Mouse (Mus musculus): Measurements from ENCODE around the gene Snrpe.

Snrpe gene

DNA sequence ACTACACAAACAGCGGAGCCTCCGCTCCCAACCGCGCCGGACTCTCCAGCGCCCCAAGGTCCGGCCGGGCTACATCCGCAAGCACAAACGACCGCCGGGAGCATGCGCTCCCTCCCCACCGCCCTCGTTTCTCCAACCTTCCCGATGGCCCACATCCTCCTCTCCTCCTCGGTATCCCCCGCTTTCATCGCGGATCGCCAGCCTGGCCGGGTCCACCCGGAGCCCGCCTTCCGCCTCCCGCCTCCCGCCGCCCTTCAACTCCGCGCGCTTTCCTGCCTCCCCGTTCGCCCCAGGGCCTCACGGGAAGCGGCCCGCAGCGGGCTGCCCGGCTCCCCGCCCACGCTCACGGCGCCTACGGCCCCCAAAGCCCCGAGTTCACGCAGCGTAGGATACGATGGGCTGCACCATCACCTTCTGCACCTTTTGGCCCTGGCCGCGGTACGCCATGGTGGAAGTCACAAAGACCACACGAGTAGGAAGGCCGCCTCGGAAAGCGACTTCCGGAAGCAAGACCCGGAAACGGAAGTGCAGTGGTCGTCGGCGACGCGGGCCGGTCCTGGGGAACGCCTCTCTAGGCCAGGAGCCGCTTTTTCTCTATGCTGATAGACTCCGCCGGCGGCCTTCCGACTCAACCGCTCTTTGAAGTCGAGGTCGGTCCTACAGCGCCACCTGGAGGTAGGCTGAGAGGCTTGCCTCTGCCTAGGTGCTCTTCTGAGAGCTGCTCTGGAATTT, at the start of gene Snrpe:
Snrpe (minus strand) TSS at position 521 of the 732 bp plus-strand sequence.
- peak; percentile 94 to 97 for DNase-seq (ENCODE audit: low spot score in 2 of 2)

DNA sequence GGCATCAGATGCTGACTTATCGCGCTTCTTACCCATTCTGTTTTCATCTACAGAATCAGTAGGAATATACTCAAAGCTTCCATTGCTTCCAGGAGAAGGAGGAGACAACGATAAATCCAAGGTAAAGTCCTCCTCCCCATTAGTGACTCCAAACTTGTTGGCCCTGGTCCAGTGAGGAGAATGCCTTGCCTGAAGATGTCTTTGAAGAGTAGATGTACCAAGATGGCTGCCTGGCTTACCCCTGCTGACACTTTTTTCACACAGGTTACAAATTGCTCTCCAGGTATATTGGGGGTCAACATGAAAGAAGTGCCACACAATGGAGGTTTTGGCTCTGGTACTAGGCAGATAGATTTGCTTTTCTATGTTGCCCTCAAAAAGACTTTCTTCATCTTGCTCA, 48.8 kb upstream of the Snrpe start:
- DNase-seq (ENCODE audit: low spot score in 2 of 2) = no peak

DNA sequence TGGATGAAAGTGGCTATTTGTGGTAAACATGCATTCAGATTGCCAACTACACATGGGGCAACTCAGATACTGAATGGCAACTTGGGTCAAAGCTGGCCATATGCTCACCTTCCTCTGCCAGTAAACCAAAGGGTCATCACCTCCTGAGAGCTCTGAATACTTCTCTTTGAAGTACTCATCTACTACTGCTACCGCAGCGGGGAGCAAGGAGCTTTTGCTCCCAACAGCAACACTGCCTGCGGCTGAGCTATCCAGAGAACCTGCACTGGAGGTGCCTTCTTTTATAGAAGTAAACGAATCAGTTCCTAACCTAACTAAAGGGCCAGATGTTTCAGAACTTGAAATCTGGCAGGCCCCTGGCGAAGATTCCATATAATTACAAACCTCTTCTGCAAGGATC, 46.7 kb upstream of the Snrpe start:
- DNase-seq (ENCODE audit: low spot score in 2 of 2) = no peak

DNA sequence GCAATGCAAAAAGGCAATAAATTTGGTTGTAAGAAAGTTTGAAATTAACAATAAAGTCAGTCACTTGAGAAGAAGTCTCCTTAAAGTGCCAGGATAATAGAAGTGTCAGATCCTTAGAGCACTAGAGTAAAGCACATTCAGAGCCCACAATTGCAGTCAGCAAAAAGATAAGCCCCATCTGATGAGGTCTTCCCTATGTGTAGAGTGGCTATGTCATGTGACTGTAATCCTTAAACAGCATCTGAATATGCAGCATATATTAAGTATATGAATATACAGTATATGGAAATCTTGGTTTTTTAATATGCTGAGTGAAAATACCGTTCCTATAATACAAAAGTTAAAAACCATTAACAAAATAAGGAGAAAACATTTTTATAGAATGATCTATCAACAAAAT, 42.9 kb upstream of the Snrpe start:
- no peak for DNase-seq (ENCODE audit: low spot score in 2 of 2)

DNA sequence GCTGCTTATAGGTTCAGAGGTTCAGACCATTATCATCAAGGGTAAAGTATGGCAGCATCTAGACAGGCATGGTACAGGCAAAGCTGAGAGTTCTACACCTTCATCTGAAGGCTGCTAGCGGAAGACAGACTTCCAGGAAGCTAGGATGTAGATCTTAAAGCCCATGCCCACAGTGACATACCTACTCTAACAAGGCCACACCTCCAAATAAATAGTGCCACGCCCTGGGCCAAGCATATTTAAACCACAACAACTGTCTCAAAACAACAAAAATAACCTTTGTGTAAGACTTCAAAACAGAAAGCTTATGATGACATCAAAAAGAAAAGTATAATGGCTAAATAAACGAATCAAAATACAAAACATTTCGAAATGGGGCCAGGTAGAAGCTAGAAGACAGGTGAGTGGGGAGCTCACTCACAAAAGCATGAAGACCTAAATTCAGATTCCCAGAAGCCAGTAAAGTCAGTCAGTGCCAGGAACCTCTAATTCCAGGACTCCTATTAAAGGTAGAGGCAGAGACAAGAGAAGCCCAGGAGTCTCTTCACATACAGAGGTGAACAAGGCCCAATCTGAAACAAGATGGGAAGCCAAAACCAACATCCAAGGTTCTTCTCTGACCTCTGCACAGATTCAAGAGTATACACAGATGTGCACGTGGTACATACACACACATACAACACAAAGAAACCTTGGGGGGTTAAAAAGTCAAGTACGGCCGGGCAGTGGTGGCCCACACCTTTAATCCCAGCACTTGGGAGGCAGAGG, 40.4 kb upstream of the Snrpe start:
- DNase-seq (ENCODE audit: low spot score in 2 of 2) = no peak

DNA sequence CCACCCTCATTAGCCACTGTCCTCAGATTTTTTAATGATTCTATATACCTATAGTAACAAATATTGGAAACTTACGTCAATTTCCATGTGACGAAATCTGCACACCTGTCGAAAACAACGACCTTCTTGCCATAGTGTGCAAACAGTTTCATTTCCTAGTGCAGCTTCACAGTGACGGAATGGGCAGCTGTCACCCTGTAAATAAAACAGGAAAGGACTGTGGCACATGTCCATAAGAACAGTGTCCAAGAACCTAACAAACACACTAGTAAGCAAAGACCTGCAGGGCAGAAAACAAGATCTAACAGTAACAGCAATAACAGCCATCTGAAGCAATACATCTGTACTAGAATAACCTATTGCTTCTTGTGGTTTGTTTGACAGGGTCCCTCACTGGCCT, 35.6 kb upstream of the Snrpe start:
- no peak for DNase-seq (ENCODE audit: low spot score in 2 of 2)

DNA sequence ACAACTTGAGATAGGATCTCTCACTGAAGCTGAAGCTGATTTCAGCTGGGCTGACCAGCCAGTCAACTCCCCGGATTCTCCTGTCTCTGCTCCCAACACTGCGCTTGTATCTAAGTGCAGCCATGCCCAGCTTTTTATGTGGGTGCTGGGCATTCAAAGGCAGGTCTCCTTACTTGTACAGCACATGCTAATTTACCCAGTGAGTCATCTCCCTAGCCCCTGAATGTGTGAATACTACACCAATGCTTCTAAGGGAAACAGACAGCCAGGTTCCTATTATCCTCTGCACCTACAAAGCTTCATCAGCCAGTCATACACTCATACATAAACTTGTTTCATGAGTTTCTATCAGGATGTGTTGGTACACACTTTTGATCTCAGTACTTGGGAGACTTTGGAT, 31.1 kb upstream of the Snrpe start:
- DNase-seq (ENCODE audit: low spot score in 2 of 2) = no peak

DNA sequence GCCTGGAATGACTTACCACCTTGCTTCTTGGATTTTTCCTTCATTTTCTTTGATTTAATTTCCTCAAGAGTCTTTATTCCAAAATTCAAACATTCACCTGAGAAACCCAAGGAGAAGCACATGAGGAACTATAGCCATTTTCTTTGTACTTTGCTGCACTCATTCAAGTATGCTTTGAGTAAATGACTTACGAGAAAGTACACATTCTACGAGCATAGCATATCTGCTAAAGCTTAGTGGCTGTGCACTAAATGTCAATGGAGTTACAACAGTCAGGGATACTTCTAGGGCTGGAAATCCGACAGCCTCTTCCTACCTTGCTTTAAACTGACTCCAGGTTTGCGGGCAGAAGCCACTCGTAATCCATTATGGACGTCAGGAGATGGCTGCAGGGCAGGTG, 28.4 kb upstream of the Snrpe start:
- DNase-seq (ENCODE audit: low spot score in 2 of 2) = no peak

DNA sequence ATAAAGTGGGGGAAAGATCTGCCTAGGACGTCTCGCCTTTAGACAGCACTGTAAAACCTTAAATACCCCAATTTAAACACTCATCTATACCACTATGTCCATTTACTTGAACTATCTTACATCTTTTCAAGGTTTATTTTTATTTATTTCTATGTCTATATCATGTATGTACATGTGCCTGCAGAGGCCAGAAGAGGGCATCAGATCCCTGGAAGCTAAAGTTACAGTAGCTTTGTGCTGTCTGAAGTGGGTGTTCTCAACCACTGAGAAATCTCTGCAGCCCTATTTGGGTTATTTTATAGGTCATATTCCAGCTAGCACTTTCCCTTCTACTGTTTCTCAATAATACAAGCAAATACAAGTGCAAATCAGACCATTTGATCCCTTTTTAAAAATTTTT, 22.1 kb upstream of the Snrpe start:
- no peak for DNase-seq (ENCODE audit: low spot score in 2 of 2)

DNA sequence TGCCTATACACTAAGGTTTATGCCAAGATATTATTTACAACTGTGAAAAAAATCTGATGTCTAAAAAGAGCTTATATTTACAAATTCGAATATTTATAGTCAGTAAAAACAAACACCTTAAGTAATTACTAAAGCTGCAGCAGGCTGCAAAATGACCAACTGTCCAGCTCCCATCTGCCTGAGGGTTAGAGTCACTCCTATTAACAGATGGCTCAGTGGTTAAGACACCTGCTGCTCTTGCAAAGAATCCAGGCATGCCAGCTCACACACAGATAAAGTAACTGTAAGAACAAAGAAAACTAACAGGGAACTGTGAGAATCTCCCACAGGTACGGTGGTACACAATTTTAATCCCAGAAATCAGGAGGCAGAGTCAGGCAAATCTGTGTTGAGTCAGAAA, 15.0 kb upstream of the Snrpe start:
- DNase-seq (ENCODE audit: low spot score in 2 of 2) = no peak

DNA sequence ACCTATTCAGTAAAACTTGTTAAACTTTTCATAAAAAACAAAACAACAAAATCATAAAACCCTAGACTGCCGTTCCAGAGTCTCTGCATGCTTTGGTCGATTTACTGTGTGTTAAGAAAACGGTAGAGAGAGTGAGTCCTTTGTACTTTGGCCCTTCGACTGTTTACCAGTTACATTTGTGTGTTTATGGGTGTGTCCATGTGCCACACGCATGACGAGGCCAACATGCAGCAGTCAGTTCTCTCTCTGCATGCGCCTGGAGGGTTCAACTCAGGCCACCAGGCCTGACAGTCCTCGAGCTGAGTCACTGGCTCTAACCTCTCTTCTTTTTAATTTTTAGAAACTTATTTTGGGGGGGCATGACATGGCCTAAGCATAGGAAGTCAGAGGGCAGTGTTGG, 8.2 kb upstream of the Snrpe start:
- DNase-seq (ENCODE audit: low spot score in 2 of 2) = no peak

DNA sequence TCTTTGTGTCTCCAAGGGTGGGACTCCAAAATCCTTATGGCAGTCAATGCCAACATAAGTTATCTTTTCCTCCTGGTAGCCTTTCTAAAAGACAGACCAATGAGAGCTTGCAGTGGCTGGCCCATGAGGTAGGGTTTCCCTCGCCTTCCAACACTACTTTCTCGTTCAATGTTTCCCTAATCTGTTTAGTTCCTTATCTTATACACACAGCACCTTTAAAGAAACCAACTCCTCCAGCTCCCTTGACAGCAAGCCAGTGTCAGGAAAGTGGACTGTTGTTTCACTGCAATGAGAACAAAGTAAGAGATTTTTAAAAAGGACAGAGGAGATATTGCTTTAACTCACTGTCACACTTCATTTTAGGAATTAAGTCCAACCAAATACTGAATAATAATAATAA, 7.8 kb upstream of the Snrpe start:
- DNase-seq (ENCODE audit: low spot score in 2 of 2) = no peak

DNA sequence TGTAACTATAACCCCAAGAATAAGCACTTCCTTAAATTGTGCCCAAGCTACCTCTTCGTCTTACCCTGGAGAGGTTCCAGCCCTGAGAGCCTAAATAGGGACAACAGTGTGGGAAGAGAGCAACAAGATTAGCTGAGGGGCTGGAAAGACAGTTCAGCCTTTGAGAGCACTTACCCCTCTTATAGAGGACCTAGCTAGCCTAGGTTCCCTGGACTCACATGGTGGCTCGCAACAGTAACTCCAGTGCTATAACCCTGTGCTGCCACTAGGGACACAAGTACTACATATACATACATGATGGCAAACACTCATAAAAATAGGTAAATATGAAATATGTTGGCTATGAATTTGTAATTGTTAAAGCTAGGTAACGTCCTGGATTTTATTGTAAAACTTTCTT, 3.7 kb upstream of the Snrpe start:
- peak in 1 of 2 experiments; percentile 16 for DNase-seq (ENCODE audit: low spot score in 2 of 2)

DNA sequence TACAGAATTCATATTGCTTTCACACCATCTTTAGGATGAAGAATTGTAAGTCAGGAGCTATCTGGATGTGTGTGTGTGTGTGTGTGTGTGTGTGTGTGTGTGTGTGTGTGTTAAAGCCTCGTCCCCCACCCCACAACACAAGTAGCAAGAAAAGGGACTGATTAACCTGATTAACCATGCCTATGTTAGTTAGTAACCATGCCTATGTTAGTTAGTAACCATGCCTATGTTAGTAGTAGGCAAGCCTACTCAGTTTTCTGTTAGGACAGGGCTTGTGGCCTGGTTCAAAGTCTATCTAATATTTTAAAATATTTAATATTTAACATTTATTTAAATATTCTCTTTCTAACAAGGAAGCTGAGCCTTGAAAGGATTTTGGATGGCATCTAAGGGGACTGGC, 1.3 kb upstream of the Snrpe start:
- no peak for DNase-seq (ENCODE audit: low spot score in 2 of 2)

DNA sequence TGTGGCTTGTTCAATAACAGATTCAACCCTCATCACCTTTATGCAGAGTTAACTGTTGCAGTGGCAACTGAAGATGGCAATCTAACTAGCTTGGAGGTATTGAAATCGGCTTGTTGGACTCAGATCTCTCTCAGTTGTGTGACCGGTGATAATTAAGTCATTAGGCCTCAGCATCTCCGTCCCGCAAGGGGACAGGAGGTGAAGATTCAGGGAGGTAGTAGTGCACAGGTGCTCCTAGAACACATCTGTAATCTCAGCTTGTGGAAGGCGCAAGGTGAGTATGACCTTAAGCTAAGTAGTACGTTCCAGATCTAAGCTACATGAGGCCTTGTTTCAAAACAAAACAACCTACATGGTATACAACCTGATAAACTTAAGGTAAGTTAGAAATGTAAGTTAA, 510 bp upstream of the Snrpe start:
- DNase-seq (ENCODE audit: low spot score in 2 of 2) = no peak

DNA sequence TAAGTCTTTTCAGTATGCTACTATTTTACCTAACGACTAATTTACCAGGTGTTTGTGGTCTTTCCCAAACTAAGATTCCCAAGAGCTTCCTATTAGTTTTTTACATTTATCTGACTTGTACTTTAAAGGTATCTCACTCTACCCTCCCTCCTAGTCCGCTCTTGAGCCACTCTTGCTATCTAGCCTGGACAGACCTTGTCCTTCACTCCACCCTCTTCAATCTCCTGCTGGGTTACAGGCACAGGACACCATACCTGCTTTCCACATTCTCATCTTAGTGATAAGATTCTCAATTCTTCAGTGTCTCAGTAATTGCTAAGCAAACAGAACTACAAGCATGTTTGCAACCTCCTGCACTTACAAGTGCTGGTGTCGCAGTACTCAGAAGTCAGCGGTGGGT, 6.9 kb downstream of the Snrpe start:
- no peak for DNase-seq (ENCODE audit: low spot score in 2 of 2)

DNA sequence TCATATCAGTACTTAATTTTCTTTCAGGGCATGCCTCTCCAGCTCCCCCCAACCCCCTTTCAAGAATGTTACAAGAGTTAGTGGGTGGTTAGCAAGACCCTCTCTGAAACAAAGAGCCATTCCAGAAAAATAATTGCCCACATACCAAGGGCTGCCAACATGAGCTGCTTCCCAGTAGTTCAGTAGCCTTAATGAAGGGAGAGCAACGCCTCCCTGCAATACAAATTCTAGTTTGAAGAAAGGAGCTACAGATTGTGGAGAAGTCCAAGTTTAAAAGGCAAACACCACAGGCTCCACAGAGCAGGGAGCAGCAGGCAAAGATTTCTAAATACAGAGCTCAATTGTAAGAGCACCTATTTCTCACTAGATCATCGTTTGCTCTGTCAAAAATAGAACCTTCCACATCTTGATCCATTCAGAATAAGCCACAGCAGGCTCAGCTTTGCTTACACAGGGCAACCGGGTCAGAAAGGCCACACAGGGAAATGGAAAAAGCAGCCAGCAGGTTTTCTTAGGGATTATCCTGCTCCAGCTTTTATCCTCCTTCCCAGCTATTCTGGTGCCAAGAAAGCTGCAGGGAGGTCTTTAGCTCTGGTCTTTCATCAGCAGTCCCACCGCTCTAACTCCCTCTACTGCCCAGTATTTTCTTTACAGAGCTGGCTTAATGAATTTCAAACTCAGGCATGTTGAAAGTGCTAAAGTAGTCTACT, 13.6 kb downstream of the Snrpe start:
- no peak for DNase-seq (ENCODE audit: low spot score in 2 of 2)

DNA sequence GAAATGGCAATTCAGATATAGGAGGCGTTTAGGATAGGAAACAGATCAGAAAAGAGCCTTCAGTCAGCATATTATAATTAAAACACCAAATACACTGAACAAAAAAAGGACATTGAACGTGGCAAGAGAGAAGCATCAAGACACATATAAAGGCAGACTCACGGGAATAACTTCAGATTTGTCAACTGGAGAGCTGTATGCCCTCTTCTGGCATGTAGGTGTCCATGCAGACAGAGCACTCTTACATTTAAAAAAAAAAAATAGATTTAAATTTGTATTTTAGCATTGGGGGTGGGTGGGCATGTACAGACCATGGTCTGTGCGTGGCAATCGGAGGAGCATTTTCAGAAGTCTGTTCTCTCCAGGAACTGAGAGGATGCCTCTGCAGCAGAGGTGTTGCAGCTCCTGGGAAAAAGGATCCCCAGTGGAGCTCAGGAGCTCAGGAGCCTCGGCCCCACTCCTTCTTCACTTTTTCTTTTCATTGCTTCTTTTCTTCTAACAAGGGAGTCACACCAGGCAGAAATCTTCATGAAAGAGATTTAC, 24.0 kb downstream of the Snrpe start:
- DNase-seq (ENCODE audit: low spot score in 2 of 2) = no peak

DNA sequence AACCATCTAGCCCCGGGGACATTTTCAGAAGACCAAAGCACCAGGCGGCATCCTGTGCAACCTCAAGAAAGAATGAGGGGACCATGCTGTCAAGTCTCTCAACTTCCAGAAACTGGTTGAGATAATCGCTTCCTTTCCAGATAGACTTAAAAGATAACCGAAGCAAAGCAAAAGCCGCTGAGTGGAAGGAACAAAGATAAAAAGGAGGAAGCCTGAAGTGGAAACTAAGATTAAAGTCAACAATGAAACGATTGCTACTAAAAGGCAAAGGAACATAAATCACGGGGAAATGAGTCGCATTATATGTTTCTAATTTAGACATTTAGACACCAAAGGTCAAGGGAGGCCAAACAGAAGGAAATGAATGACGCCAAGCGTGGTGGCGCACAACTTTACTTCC, 38.8 kb downstream of the Snrpe start:
- DNase-seq (ENCODE audit: low spot score in 2 of 2) = no peak

Data from spleen, postnatal 14 days (tissue).